Mouse (Mus musculus) 3134 (cell line): ENCODE results near the gene Sox2.

ENCODE experiments used
- DNase-seq: peaks from one replicate; pipeline ENCODE4 v3.0.0-alpha.2; 2011; ENCODE audit warnings: low spot score; ENCODE audit not compliant: insufficient read length; ENCODE audit errors: extremely low read depth

Sox2 gene

DNA sequence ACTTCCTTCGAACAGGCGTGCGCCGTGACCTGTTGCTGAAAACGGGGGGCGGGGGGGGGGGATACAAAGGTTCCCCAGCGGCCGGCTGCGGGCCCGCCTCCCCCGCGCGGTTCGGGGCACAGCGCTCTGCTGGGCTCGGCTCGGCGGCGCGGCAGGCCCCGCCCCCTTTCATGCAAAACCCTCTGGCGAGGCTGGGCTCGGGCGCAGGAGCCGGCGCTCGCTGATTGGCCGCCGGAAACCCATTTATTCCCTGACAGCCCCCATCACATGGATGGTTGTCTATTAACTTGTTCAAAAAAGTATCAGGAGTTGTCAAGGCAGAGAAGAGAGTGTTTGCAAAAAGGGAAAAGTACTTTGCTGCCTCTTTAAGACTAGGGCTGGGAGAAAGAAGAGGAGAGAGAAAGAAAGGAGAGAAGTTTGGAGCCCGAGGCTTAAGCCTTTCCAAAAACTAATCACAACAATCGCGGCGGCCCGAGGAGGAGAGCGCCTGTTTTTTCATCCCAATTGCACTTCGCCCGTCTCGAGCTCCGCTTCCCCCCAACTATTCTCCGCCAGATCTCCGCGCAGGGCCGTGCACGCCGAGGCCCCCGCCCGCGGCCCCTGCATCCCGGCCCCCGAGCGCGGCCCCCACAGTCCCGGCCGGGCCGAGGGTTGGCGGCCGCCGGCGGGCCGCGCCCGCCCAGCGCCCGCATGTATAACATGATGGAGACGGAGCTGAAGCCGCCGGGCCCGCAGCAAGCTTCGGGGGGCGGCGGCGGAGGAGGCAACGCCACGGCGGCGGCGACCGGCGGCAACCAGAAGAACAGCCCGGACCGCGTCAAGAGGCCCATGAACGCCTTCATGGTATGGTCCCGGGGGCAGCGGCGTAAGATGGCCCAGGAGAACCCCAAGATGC is at the start of gene Sox2:
Gene Sox2, plus strand, starts transcription at position 680 of the 895 bp plus-strand sequence.
- no peak for DNase-seq

DNA sequence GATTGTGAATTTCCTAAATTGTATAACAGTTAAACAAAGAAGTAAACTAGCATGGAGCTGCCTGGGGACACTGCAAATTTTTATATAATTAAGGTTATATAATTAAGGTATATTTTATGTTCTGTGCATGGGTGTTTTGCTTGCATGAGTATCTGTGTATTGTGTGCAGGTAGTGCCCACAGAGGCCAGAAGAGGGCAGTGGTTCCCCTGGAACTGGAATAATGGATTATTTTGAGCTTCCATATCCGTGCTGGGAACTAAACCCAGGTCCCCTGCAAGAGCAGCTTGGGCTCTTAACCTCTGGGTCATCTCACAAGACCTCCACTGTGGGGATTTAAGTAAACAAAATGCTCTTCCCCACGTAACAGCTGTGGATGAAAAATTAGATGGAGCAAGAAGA is 49.1 kb upstream of the Sox2 start:
- DNase-seq: no peak

DNA sequence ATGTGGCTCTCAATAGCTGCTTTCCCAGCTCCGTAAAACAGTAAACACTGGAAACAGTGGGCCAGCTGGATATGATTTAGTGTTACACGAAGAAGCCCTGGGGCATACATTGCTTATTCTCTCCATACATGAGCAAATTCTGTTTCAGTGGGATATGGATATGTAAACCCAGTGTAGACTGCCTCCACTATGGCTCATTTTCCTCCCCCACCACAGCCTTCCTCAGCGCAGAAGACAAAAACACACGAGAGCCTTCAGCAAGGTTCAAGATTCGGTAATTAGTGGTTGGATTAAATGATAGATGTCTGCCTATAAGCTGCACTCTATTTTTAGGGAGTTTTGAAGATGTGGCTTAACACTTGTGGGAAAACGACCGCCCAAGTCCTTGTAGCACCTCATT is 36.1 kb upstream of the Sox2 start:
- no peak for DNase-seq

DNA sequence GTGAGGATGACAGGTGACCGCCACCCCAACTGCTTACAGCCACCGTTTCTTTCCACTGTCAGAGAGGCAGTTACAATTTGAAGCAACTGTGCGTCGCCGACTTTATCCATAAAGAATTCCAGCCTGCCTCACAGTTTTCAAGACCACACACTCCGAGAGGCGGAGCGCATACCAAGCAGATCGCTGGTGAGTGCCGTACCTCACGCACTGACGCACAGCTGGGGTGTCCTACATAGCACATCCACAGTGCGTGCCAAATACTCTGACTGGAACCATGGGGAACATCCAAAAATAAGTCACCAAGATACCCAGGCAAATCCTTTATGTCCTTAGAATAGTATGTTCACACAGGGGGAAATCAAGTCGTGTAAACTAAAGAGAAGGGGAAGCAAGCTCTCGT is 34.7 kb upstream of the Sox2 start:
- DNase-seq: no peak

DNA sequence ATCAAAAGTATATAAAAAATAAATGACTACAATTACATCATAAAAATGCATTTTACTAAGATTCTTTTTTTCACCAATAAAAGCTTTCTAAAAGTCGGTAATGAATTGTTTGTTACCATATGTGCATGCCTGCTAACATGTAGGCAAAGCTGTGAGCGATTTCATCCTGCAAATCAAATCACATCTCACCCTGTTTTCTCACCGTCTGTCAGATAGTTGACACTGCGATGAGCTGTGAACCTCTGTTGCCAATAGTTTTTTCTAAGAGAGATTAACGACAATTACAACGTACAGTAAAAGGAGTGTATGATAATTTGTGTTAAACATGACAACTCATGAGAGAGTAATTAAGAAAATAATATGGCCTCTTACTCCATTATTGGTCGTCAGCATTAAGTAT is 31.3 kb upstream of the Sox2 start:
- DNase-seq: no peak

- DNase-seq: no peak
These were observed 30.1 kb upstream of the Sox2 start for GRCm38 (mm10) chr3:34620121-34620520.

- DNase-seq: no peak
These were observed 25.4 kb upstream of the Sox2 start for GRCm38 (mm10) chr3:34624721-34625270.

GRCm38 (mm10) chr3:34626521-34626920 is 23.7 kb upstream of the Sox2 start:
- DNase-seq: no peak

- no peak for DNase-seq
These were observed 20.2 kb upstream of the Sox2 start for GRCm38 (mm10) chr3:34630031-34630430.

GRCm38 (mm10) chr3:34630736-34631135 is 19.5 kb upstream of the Sox2 start:
- DNase-seq: no peak

DNA sequence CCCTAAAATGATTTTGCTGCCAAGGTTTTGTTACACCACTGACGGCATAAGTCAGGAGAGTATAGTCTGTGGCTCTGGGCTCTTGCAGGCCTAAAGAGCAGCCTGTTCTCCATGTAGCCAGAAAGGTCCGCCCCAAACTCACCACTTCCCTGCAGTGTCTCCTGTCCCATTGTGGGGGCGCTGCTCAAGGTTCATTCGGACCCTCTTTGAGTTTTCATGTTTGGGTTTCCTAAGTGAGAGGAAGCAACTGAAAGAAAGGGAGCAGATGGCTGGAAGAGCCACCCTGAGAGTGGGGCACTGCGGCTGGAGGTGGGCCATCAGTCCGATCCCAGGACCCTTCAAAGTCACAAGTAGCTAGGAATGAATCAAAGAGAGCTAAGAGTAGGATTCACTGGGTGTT is 13.2 kb upstream of the Sox2 start:
- DNase-seq: no peak

- no peak for DNase-seq
These were observed 12.7 kb upstream of the Sox2 start for GRCm38 (mm10) chr3:34637481-34637880.

- DNase-seq: no peak
These were observed 12.3 kb upstream of the Sox2 start for GRCm38 (mm10) chr3:34637926-34638325.

DNA sequence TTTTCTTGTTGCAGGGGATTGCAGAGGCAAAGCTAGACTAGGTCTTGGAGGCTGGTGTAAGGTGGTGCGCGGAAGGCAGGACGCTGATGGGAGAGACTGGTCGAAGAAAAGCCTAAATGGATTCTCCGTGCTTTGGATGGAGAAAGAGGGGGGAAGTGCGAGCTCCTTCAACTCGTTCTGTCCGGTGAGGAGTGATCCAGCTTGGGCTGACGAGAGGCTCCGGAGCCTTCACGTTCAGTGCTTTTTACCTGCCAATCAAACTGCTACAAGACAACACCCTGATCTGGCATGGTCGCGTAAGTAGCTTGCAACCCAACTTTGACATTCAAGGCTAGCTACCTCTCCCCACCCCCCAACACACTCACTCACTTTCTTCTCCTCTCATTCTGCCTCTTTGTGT is 11.9 kb upstream of the Sox2 start:
- DNase-seq: no peak

- DNase-seq: no peak
These were observed 11.0 kb upstream of the Sox2 start for GRCm38 (mm10) chr3:34639031-34639872.

- DNase-seq: no peak
These were observed 10.3 kb upstream of the Sox2 start for GRCm38 (mm10) chr3:34639873-34640270.

- DNase-seq: no peak
These were observed 9.9 kb upstream of the Sox2 start for GRCm38 (mm10) chr3:34640276-34640675.

DNA sequence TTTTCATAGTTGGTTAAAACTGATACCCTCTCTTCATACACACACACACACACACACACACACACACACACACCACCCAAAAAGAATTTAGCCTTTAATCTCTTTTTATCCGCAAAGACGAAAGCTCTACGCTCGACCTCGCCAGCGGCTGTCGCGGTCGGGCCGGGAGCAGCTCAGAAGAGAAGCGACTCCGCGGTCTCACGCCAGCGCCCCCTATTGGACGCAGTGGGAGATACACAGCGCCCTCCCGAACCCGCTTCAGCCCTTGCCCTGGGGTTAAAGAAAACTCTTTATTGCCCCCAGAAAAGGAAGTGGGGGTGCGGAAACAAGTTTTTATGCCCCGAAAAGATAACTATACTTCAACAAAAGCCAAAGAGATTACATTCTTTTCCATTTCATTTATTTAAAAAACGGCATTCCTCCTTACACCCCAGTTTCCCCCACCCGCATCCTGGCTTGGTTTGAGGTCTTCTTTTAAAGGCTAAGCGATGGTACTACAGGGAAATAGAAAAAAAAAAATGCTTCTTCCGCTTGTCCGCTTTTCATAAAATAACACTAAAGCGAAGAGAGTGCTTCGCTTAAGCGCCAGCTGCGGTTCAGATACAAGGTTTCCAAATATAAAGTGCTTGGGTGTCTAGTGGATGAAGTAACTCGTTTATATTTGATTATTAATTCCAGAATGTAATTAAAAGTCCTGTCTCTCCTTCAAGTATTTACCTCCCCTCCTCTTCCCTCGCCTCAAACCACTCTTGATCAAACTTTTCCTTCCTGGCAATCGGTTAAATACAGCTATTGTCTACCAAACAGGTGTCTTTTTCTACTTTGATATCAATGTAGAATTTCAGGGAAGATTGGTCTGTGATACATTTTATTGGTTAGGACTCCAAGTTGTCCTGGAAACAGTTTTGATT is 9.3 kb upstream of the Sox2 start:
- DNase-seq: no peak

DNA sequence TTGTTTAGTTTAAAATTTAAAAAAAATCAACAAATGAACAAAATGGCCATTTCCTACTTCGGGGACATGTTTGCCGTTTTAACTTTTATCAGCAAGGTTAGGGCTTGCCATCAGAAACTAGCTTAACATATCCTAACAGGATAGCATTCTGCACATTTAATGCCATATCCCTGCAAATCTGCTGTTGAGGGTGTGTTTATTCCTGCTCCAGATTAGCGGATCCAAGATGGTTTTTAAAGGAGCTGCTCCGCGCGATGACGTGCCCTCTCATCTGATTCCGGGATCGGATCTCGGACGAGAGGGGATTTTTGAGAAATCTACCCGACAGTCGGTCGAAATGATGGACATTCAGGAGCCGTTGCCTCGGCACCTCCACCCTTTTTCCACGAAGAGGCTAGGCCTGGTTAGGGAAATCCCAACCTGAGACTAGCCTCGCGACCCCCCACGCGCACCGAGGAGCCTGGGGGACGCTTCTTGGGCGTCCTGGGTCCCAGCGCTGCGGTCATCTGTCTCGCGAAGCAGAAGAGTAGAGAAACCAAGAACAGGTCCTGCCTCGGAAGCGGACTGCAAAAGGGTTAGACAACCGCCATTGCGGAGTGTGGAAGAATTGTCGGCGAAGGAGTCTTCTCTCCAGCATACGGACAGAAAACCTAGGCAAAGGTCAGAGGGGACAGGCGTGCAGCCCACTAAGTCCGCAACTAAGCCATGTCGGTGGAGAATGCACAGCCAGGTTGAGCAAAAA is 8.3 kb upstream of the Sox2 start:
- DNase-seq: no peak

DNA sequence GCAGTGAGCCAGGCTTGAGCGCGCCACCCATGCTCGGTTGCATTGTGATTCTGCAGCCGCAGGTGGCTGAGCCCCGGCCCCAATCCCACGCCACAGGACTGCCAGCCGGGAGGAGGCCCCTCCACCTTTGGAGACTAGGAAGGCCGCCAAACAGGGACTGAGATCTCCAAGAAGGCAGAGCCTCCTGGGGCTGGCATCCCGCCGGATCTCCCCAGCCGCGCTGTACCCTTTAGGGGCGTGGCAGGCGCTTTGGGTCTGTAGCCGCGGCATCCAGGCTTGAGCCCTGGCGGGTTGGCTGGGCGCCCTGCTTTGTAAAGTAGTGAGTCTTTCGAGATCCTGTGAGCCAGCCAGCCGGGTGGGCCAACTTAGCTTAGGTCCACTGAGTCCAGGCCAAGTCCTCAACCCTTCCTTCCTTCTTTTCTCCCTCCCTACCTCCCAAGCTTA is 7.7 kb upstream of the Sox2 start:
- no peak for DNase-seq
